Comparison of ENCODE assay signal across 27 mouse cellular contexts in the genomic region with DNA sequence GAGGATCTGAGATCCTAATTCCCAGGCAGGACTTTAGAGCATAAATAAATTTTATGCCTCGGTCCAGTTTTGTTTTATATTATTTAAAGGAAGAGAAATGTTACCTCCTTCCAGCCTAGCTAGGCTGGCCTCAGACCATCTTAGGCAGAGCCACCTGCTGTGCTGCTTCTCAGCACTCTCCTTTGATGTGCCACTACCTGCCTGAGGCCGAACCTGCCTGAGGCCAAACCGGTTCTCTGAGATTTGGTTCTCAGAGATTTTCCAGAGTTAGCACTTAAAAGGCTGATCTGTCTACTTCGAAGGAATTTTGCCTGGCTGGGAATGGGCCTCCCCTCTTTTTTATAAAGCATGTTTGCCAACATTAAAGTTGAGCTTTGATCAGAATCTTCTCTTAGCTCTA. TPM values are rescaled to one million over a fixed set of nuclear protein-coding genes. Genes with fewer than 3 reads are reported as not detected.
A peak's percentile ranks its signal among the peaks of the same experiment; 100 is the strongest.
DNase-seq lines count a peak whose midpoint lies in the region; ATAC-seq and TF ChIP-seq lines count a peak whose summit lies in the region.
"Had no signal": no experiment of that assay in that cellular context is flagged by ENCODE, and none has a peak within 500 bp of the region (broad histone marks: within the 10 kb centered on the region; RNA-seq: fewer than 3 reads in every experiment).

No protein-coding gene starts in this region.

- H3K4me1 ChIP-seq in midbrain, embryonic 11.5 days (ENCODE audit: control insufficient read depth, insufficient read depth, low read length), result no peaks in the 10 kb centered on the region
- H3K4me1 ChIP-seq in midbrain, embryonic 10.5 days, result no peaks in the 10 kb centered on the region
- no peaks in the 10 kb centered on the region for H3K4me1 ChIP-seq in ES-E14 (ENCODE audit: control insufficient read depth in 2 of 2, insufficient read depth in 2 of 2, low read length in 2 of 2, poor library complexity in 1 of 2)
- no peaks in the 10 kb centered on the region for H3K4me1 ChIP-seq in intestine, embryonic 16.5 days (ENCODE audit: control insufficient read depth, insufficient read depth, low read length)
- H3K4me1 ChIP-seq: embryonic facial prominence, embryonic 10.5 days; embryonic facial prominence, embryonic 12.5 days; forebrain, embryonic 13.5 days; forebrain, embryonic 15.5 days had no signal

- no peak for ATAC-seq in midbrain, embryonic 11.5 days (ENCODE audit: low FRiP score)
- ATAC-seq in intestine, embryonic 16.5 days, result no peak
- ATAC-seq: CD4-positive, CD25-positive, alpha-beta regulatory T cell, adult 4 months; forebrain, embryonic 13.5 days; forebrain, embryonic 15.5 days; forebrain, postnatal 0 days had no signal

- no peak overlapping the region for H3K4me2 ChIP-seq in midbrain, embryonic 11.5 days
- no peak overlapping the region for H3K4me2 ChIP-seq in intestine, embryonic 16.5 days (ENCODE audit: low read depth, low read length)
- H3K4me2 ChIP-seq: embryonic facial prominence, embryonic 12.5 days; forebrain, embryonic 13.5 days; forebrain, embryonic 15.5 days had no signal

- no peak overlapping the region for H3K4me3 ChIP-seq in midbrain, embryonic 11.5 days (ENCODE audit: low read depth, low read length)
- no peak overlapping the region for H3K4me3 ChIP-seq in midbrain, embryonic 10.5 days
- H3K4me3 ChIP-seq in ES-E14 (ENCODE audit: insufficient read depth in 1 of 2, low read depth in 1 of 2, low read length in 2 of 2, poor library complexity in 1 of 2, severe bottlenecking in 1 of 2), result no peak overlapping the region
- no peak overlapping the region for H3K4me3 ChIP-seq in intestine, embryonic 16.5 days (ENCODE audit: low read length)
- H3K4me3 ChIP-seq: embryonic facial prominence, embryonic 10.5 days; embryonic facial prominence, embryonic 12.5 days; forebrain, embryonic 13.5 days; forebrain, embryonic 15.5 days had no signal

- peak; percentile 14 for DNase-seq in midbrain, embryonic 11.5 days (ENCODE audit: low spot score, missing footprints)
- DNase-seq in midbrain, embryonic 10.5 days (ENCODE audit: low spot score), result no peak
- DNase-seq in ES-E14 (ENCODE audit: low read depth, low spot score) (peak; percentile 66), ZHBTc4 (ENCODE audit: low read depth, low spot score) (peak; percentile 80)
- DNase-seq in layer of hippocampus, postnatal 14 days (ENCODE audit: low spot score in 2 of 2), result no peak
- DNase-seq: adrenal gland, adult 8-10 months; adrenal gland, postnatal 14 days; adrenal gland, postnatal 36 days; B cell, adult 2 months; cerebellum, adult 11-12 months; cerebellum, adult 2 months; cerebellum, adult 9-10 months; cerebellum, postnatal 10 days; cerebellum, postnatal 25 days; forebrain, postnatal 0 days had no signal

- no peaks in the 10 kb centered on the region for H3K9me3 ChIP-seq in midbrain, embryonic 11.5 days (ENCODE audit: control insufficient read depth, low read length)
- H3K9me3 ChIP-seq in midbrain, embryonic 10.5 days (replicated peaks), result 0 out of 2 replicates have a peak, but pooled peaks cover 3% of the 10 kb centered on the region
- no peaks in the 10 kb centered on the region for H3K9me3 ChIP-seq in ES-E14 (ENCODE audit: control insufficient read depth, insufficient read depth, low read depth, low read length)
- H3K9me3 ChIP-seq in intestine, embryonic 16.5 days (ENCODE audit: control insufficient read depth, low read length), result no peaks in the 10 kb centered on the region
- H3K9me3 ChIP-seq: embryonic facial prominence, embryonic 10.5 days; embryonic facial prominence, embryonic 12.5 days; forebrain, embryonic 15.5 days had no signal

- WGBS in midbrain, embryonic 11.5 days, result 65% methylated on average over 4 of the region's 4 CpGs
- 57% methylated on average over 4 of the region's 4 CpGs for WGBS in midbrain, embryonic 10.5 days
- WGBS in intestine, embryonic 16.5 days, result 50% methylated on average over 4 of the region's 4 CpGs

- H3K9ac ChIP-seq in midbrain, embryonic 11.5 days (ENCODE audit: low read length), result no peak overlapping the region
- H3K9ac ChIP-seq in ES-E14 (ENCODE audit: insufficient read depth, low read depth, low read length, poor library complexity, severe bottlenecking), result no peak overlapping the region
- H3K9ac ChIP-seq in intestine, embryonic 16.5 days (ENCODE audit: low read depth, low read length), result no peak overlapping the region
- H3K9ac ChIP-seq: embryonic facial prominence, embryonic 12.5 days; forebrain, embryonic 13.5 days; forebrain, embryonic 15.5 days; forebrain, postnatal 0 days had no signal

- H3K27ac ChIP-seq in midbrain, embryonic 11.5 days (ENCODE audit: low read depth, low read length), result no peak overlapping the region
- no peak overlapping the region for H3K27ac ChIP-seq in midbrain, embryonic 10.5 days (replicated peaks)
- no peak overlapping the region for H3K27ac ChIP-seq in ES-E14 (ENCODE audit: insufficient read depth, low read depth, low read length, poor library complexity, severe bottlenecking)
- no peak overlapping the region for H3K27ac ChIP-seq in intestine, embryonic 16.5 days (ENCODE audit: low read length)
- H3K27ac ChIP-seq: embryonic facial prominence, embryonic 10.5 days; embryonic facial prominence, embryonic 12.5 days; forebrain, embryonic 13.5 days; forebrain, embryonic 15.5 days had no signal

- no peaks in the 10 kb centered on the region for H3K36me3 ChIP-seq in midbrain, embryonic 11.5 days (ENCODE audit: control insufficient read depth, insufficient read depth, low read length)
- H3K36me3 ChIP-seq in midbrain, embryonic 10.5 days, result no peaks in the 10 kb centered on the region
- no peaks in the 10 kb centered on the region; the same call in 1 of the 2 replicates for H3K36me3 ChIP-seq in ES-E14 (ENCODE audit: control insufficient read depth, insufficient read depth, low read length, poor library complexity, severe bottlenecking)
- no peaks in the 10 kb centered on the region for H3K36me3 ChIP-seq in intestine, embryonic 16.5 days (ENCODE audit: control insufficient read depth, insufficient read depth, low read length)
- H3K36me3 ChIP-seq: embryonic facial prominence, embryonic 10.5 days; embryonic facial prominence, embryonic 12.5 days; forebrain, embryonic 15.5 days had no signal

- in situ Hi-C loops in ES-E14 (cut with MboI; ENCODE audit: low sequenced_read_pairs in 2 of 2, unreplicated experiment in 2 of 2), result no loop called here

- no peaks in the 10 kb centered on the region for H3K27me3 ChIP-seq in midbrain, embryonic 11.5 days (ENCODE audit: control insufficient read depth, insufficient read depth, low read length)
- H3K27me3 ChIP-seq in midbrain, embryonic 10.5 days (ENCODE audit: low read depth, poor library complexity, severe bottlenecking), result no peaks in the 10 kb centered on the region
- no peaks in the 10 kb centered on the region for H3K27me3 ChIP-seq in intestine, embryonic 16.5 days (replicated peaks; ENCODE audit: control insufficient read depth, insufficient read depth, low read length)
- H3K27me3 ChIP-seq: CH12.LX; embryonic facial prominence, embryonic 12.5 days; forebrain, embryonic 13.5 days; forebrain, embryonic 15.5 days had no signal

TF ChIP-seq in ES-E14, 5 proteins besides CTCF, POLR2A, EP300 and RAD21:
- no peak for TF ChIP-seq HCFC1 (IDR thresholded peaks at IDR 0.05; ENCODE audit: borderline replicate concordance, insufficient read depth, low read length)
- TF ChIP-seq CHD2 (IDR thresholded peaks at IDR 0.05; ENCODE audit: low read depth, low read length), result no peak
- TF ChIP-seq MAFK (IDR thresholded peaks at IDR 0.05; ENCODE audit: insufficient read depth, low read depth, low read length), result no peak
- TF ChIP-seq ZNF384 (IDR thresholded peaks at IDR 0.05; ENCODE audit: low read depth, low read length), result no peak
- TF ChIP-seq ZC3H11A (IDR thresholded peaks at IDR 0.05; ENCODE audit: borderline replicate concordance, low read depth, low read length), result no peak

RNA-seq across cellular contexts. Expression of a gene that starts 7.8 kb away (rescaled TPM):
- polyA plus RNA-seq in midbrain, embryonic 11.5 days (2014; fragmentation: Nextera tagmentation; extraction: Ambion mirVana), result not detected in 2 replicates
- not detected in 2 replicates for polyA plus RNA-seq in midbrain, embryonic 10.5 days (2016; fragmentation: Nextera tagmentation; extraction: Ambion mirVana)
- total RNA-seq in ES-E14 (2012; rRNA removed), result not detected in 2 replicates
- not detected for total RNA-seq in layer of hippocampus, postnatal 14 days (2021)
- polyA plus RNA-seq in intestine, embryonic 16.5 days (2015; fragmentation: Nextera tagmentation; extraction: Ambion mirVana), result 26.4 and 41.6 TPM in 2 replicates
- total RNA-seq: CH12.LX; forebrain, postnatal 0 days; MEL had no signal
- polyA plus RNA-seq: CD4-positive, CD25-positive, alpha-beta regulatory T cell, adult 4 months; cortical plate, adult 2 months; embryonic facial prominence, embryonic 10.5 days; embryonic facial prominence, embryonic 12.5 days; embryonic facial prominence, embryonic 14.5 days; forebrain, embryonic 11.5 days; forebrain, embryonic 13.5 days; forebrain, embryonic 15.5 days; forebrain, postnatal 0 days had no signal

RNA-seq across cellular contexts. Expression of a gene that starts 46.6 kb away (rescaled TPM):
- polyA plus RNA-seq in midbrain, embryonic 11.5 days (2014; fragmentation: Nextera tagmentation; extraction: Ambion mirVana), result not detected in 2 replicates
- not detected in 2 replicates for polyA plus RNA-seq in midbrain, embryonic 10.5 days (2016; fragmentation: Nextera tagmentation; extraction: Ambion mirVana)
- not detected in 2 replicates for total RNA-seq in ES-E14 (2012; rRNA removed)
- not detected for total RNA-seq in layer of hippocampus, postnatal 14 days (2021)
- polyA plus RNA-seq in intestine, embryonic 16.5 days (2015; fragmentation: Nextera tagmentation; extraction: Ambion mirVana), result not detected in 2 replicates
- total RNA-seq: adrenal gland, adult 18-20 months; adrenal gland, adult 8-10 months; adrenal gland, postnatal 14 days; adrenal gland, postnatal 36 days; CH12.LX; forebrain, postnatal 0 days; MEL had no signal
- polyA plus RNA-seq: CD4-positive, CD25-positive, alpha-beta regulatory T cell, adult 4 months; cerebellum, adult 2 months; cortical plate, adult 2 months; embryonic facial prominence, embryonic 10.5 days; embryonic facial prominence, embryonic 12.5 days; embryonic facial prominence, embryonic 14.5 days; forebrain, embryonic 11.5 days; forebrain, embryonic 13.5 days; forebrain, embryonic 15.5 days; forebrain, postnatal 0 days had no signal

RNA-seq across cellular contexts. Expression of a gene that starts 52.9 kb away (rescaled TPM):
- polyA plus RNA-seq in midbrain, embryonic 11.5 days (2014; fragmentation: Nextera tagmentation; extraction: Ambion mirVana), result not detected in 2 replicates
- polyA plus RNA-seq in midbrain, embryonic 10.5 days (2016; fragmentation: Nextera tagmentation; extraction: Ambion mirVana), result not detected in 2 replicates
- not detected in 2 replicates for total RNA-seq in ES-E14 (2012; rRNA removed)
- total RNA-seq in layer of hippocampus, postnatal 14 days (2021), result 1 to 10 TPM; 2.0 to 2.9 TPM
- polyA plus RNA-seq in intestine, embryonic 16.5 days (2015; fragmentation: Nextera tagmentation; extraction: Ambion mirVana), result not detected in 2 replicates
- total RNA-seq: adrenal gland, adult 18-20 months; adrenal gland, adult 8-10 months; adrenal gland, postnatal 14 days; adrenal gland, postnatal 36 days; forebrain, postnatal 0 days; MEL had no signal
- polyA plus RNA-seq: CD4-positive, CD25-positive, alpha-beta regulatory T cell, adult 4 months; cerebellum, adult 2 months; cortical plate, adult 2 months; embryonic facial prominence, embryonic 10.5 days; embryonic facial prominence, embryonic 12.5 days; embryonic facial prominence, embryonic 14.5 days; forebrain, embryonic 11.5 days; forebrain, embryonic 13.5 days; forebrain, embryonic 15.5 days had no signal

Comparison
In these comparisons a context has a peak if more than half of its experiments do, and no peak if none do; other contexts are left out.
1. DNase-seq: peak in midbrain, embryonic 11.5 days (single experiment), ES-E14 (single experiment) and ZHBTc4 (single experiment); none in midbrain, embryonic 10.5 days (single experiment) and layer of hippocampus, postnatal 14 days (0 of 2).
2. RNA of a gene that starts 7.8 kb away (polyA plus RNA-seq): 26.4 to 41.6 TPM in intestine, embryonic 16.5 days; not detected in midbrain, embryonic 11.5 days and not detected in midbrain, embryonic 10.5 days; every median in the first group is over 10 times any median in the second.